Mouse (Mus musculus): Measurements from ENCODE around the gene Tor1a.
"Not testable (repeated sequence)": the region's sequence is repeated elsewhere in the genome, so short reads cannot be mapped to it uniquely, and the experiment has no call there.

Gene Tor1a

GRCm38 (mm10) chr2:30915933-30916332, 51.8 kb downstream of the Tor1a start:
- not testable (repeated sequence) for DNase-seq

- no peak for DNase-seq
Measured at GRCm38 (mm10) chr2:30915376-30915775, 52.4 kb downstream of the Tor1a start.

- no peak for DNase-seq
Measured at GRCm38 (mm10) chr2:30914836-30915235, 52.9 kb downstream of the Tor1a start.

GRCm38 (mm10) chr2:30913022-30913421, 54.7 kb downstream of the Tor1a start:
- no peak for DNase-seq

- DNase-seq: no peak
Measured at GRCm38 (mm10) chr2:30912291-30912773, 55.4 kb downstream of the Tor1a start.

All from cerebellum, adult 9-11 months (tissue).